Mouse (Mus musculus): ENCODE results near the gene Ctxn1.

DNA sequence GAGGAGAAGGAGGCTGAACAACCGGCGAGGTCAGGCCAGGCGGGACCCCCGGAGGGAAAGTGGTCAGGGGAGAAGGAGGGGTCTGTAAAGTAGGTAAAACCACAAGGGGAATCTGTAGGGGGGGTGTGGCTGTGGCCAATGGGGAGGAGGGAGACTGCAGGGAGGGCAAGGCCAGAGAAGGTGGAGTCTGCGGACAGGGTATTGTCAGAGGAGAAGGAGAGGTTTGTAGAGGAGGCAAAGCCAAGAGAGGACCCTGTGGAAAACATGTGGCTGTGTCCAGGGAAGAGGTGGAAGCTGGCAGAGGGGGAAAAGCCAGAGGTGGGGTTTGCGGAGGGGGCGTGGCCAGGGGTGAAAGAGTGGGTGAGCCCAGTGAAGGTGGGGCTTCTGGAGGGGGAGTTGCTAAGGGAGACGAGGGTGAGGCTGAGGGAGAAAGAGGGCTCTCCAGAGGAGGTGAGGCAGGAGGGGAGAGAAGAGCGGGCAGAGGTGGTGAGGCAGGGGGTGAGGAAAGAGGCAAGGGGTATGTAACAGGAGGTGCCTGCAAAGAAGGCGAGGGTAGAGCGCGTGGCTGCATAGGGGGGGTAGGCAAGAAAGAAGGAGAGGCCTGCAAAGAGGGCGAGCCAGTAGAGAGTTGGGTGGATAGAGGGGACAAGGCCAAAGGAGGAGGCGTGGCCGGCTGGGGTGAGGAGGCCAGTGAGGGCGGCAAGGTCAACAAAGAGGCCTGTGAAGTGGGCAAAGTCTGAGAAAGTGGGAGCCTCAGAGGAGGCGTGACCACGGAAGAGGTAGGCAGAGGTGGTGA lies 45.7 kb downstream of the Ctxn1 start:
- TF ChIP-seq TAL1 (IDR thresholded peaks at IDR 0.05; ENCODE audit: low read length) (no peak), GATA1 (IDR thresholded peaks at IDR 0.05; ENCODE audit: low read length) (no peak)

All from erythroblast, embryonic 14.5 days (primary cell).